Mouse (Mus musculus): ENCODE results near the gene Tex9. TPM values are rescaled to one million over a fixed set of nuclear protein-coding genes. Genes with fewer than 3 reads are reported as not detected.

Tex9 gene
- polyA plus RNA-seq, 1 experiment from 2014 or later = 7.7 TPM

GRCm38 (mm10) chr9:72531996-72532380 lies 40.0 kb upstream of the Tex9 start, which contains the start of gene Rfx7:
Gene Rfx7 (plus strand): TSS chr9:72532240.
- peak; percentile 78 for ATAC-seq
- H3K27me3 ChIP-seq (replicated peaks; ENCODE audit: control insufficient read depth, insufficient read depth, low read length) = no peaks in the 10 kb centered on the region
- H3K9ac ChIP-seq (ENCODE audit: low read depth, low read length) = peak within 1 kb of the TSS; percentile 96
- no peak for TF ChIP-seq CTCF (IDR thresholded peaks at IDR 0.05; ENCODE audit: low read depth)
- H3K4me1 ChIP-seq (replicated peaks; ENCODE audit: control insufficient read depth, insufficient read depth, low read length) = no peaks in the 10 kb centered on the region
- H3K4me2 ChIP-seq (replicated peaks; ENCODE audit: low read depth) = peak within 1 kb of the TSS; percentile 91
- WGBS = 1% methylated on average over 36 of the region's 63 CpGs
- H3K4me3 ChIP-seq (ENCODE audit: low read depth, low read length) = peak within 1 kb of the TSS; percentile 96
- H3K27ac ChIP-seq (ENCODE audit: low read depth, low read length) = peak within 1 kb of the TSS; percentile 99
- H3K36me3 ChIP-seq (ENCODE audit: control insufficient read depth, insufficient read depth) = no peaks in the 10 kb centered on the region; the same call in 1 of the 2 replicates
- no peaks in the 10 kb centered on the region for H3K9me3 ChIP-seq (ENCODE audit: control insufficient read depth)

GRCm38 (mm10) chr9:72531291-72531995 lies 39.4 kb upstream of the Tex9 start:
- TF ChIP-seq CTCF (IDR thresholded peaks at IDR 0.05; ENCODE audit: low read depth) = peak; percentile 28; the same call in 1 of the 2 replicates
- H3K27ac ChIP-seq (ENCODE audit: low read depth, low read length) = peak overlapping the region; percentile 99
- H3K4me3 ChIP-seq (ENCODE audit: low read depth, low read length) = peak overlapping the region; percentile 96
- H3K36me3 ChIP-seq (ENCODE audit: control insufficient read depth, insufficient read depth) = no peaks in the 10 kb centered on the region; the same call in 1 of the 2 replicates
- peak overlapping the region; percentile 96 for H3K9ac ChIP-seq (ENCODE audit: low read depth, low read length)
- H3K9me3 ChIP-seq (ENCODE audit: control insufficient read depth) = no peaks in the 10 kb centered on the region
- peak; percentile 71 for ATAC-seq
- no peaks in the 10 kb centered on the region for H3K4me1 ChIP-seq (replicated peaks; ENCODE audit: control insufficient read depth, insufficient read depth, low read length)
- WGBS = under 1% methylated on average over 30 of the region's 35 CpGs
- H3K4me2 ChIP-seq (replicated peaks; ENCODE audit: low read depth) = peak overlapping the region; percentile 91
- no peaks in the 10 kb centered on the region for H3K27me3 ChIP-seq (replicated peaks; ENCODE audit: control insufficient read depth, insufficient read depth, low read length)

GRCm38 (mm10) chr9:72530824-72531223 lies 38.8 kb upstream of the Tex9 start:
- peak overlapping the region; percentile 96; the same call in 1 of the 2 replicates for H3K9ac ChIP-seq (ENCODE audit: low read depth, low read length)
- peak; percentile 77 for ATAC-seq
- no peaks in the 10 kb centered on the region for H3K9me3 ChIP-seq (ENCODE audit: control insufficient read depth)
- no peaks in the 10 kb centered on the region; the same call in 1 of the 2 replicates for H3K36me3 ChIP-seq (ENCODE audit: control insufficient read depth, insufficient read depth)
- 16% methylated on average over 4 of the region's 4 CpGs for WGBS
- H3K4me3 ChIP-seq (ENCODE audit: low read depth, low read length) = peak overlapping the region; percentile 96
- H3K27ac ChIP-seq (ENCODE audit: low read depth, low read length) = peak overlapping the region; percentile 99
- H3K27me3 ChIP-seq (replicated peaks; ENCODE audit: control insufficient read depth, insufficient read depth, low read length) = no peaks in the 10 kb centered on the region
- TF ChIP-seq CTCF (IDR thresholded peaks at IDR 0.05; ENCODE audit: low read depth) = no peak
- peak overlapping the region; percentile 91 for H3K4me2 ChIP-seq (replicated peaks; ENCODE audit: low read depth)
- no peaks in the 10 kb centered on the region for H3K4me1 ChIP-seq (replicated peaks; ENCODE audit: control insufficient read depth, insufficient read depth, low read length)

GRCm38 (mm10) chr9:72530237-72530636 lies 38.2 kb upstream of the Tex9 start:
- peak; percentile 34 for ATAC-seq
- Histone ChIP-seq H3K9ac (ENCODE audit: low read depth, low read length) (no peak overlapping the region), H3K36me3 (ENCODE audit: control insufficient read depth, insufficient read depth) (no peaks in the 10 kb centered on the region; the same call in 1 of the 2 replicates), H3K9me3 (ENCODE audit: control insufficient read depth) (no peaks in the 10 kb centered on the region), H3K4me3 (ENCODE audit: low read depth, low read length) (no peak overlapping the region), H3K4me1 (replicated peaks; ENCODE audit: control insufficient read depth, insufficient read depth, low read length) (no peaks in the 10 kb centered on the region), H3K4me2 (replicated peaks; ENCODE audit: low read depth) (peak overlapping the region; percentile 91), H3K27ac (ENCODE audit: low read depth, low read length) (peak overlapping the region; percentile 99), H3K27me3 (replicated peaks; ENCODE audit: control insufficient read depth, insufficient read depth, low read length) (no peaks in the 10 kb centered on the region)
- TF ChIP-seq CTCF (IDR thresholded peaks at IDR 0.05; ENCODE audit: low read depth) = peak; percentile 100
- WGBS = under 1% methylated on average over 12 of the region's 12 CpGs

- Histone ChIP-seq H3K27me3 (replicated peaks; ENCODE audit: control insufficient read depth, insufficient read depth, low read length) (no peaks in the 10 kb centered on the region), H3K4me2 (replicated peaks; ENCODE audit: low read depth) (no peak overlapping the region), H3K4me1 (replicated peaks; ENCODE audit: control insufficient read depth, insufficient read depth, low read length) (no peaks in the 10 kb centered on the region), H3K36me3 (ENCODE audit: control insufficient read depth, insufficient read depth) (no peaks in the 10 kb centered on the region), H3K4me3 (ENCODE audit: low read depth, low read length) (no peak overlapping the region), H3K27ac (ENCODE audit: low read depth, low read length) (no peak overlapping the region), H3K9ac (ENCODE audit: low read depth, low read length) (no peak overlapping the region), H3K9me3 (ENCODE audit: control insufficient read depth) (no peaks in the 10 kb centered on the region)
- ATAC-seq = no peak
- TF ChIP-seq CTCF (IDR thresholded peaks at IDR 0.05; ENCODE audit: low read depth) = no peak
- WGBS = 90% methylated on average over 1 of the region's 1 CpGs
Observed at GRCm38 (mm10) chr9:72526091-72526490, 34.1 kb upstream of the Tex9 start.

- H3K9me3 ChIP-seq (ENCODE audit: control insufficient read depth) = no peaks in the 10 kb centered on the region
- TF ChIP-seq CTCF (IDR thresholded peaks at IDR 0.05; ENCODE audit: low read depth) = no peak
- no peak overlapping the region for H3K9ac ChIP-seq (ENCODE audit: low read depth, low read length)
- H3K4me1 ChIP-seq (replicated peaks; ENCODE audit: control insufficient read depth, insufficient read depth, low read length) = no peaks in the 10 kb centered on the region
- no peak overlapping the region for H3K4me2 ChIP-seq (replicated peaks; ENCODE audit: low read depth)
- no peak for ATAC-seq
- H3K4me3 ChIP-seq (ENCODE audit: low read depth, low read length) = no peak overlapping the region
- H3K36me3 ChIP-seq (ENCODE audit: control insufficient read depth, insufficient read depth) = no peaks in the 10 kb centered on the region
- H3K27me3 ChIP-seq (replicated peaks; ENCODE audit: control insufficient read depth, insufficient read depth, low read length) = no peaks in the 10 kb centered on the region
- no peak overlapping the region for H3K27ac ChIP-seq (ENCODE audit: low read depth, low read length)
Observed at GRCm38 (mm10) chr9:72520849-72521248, 28.8 kb upstream of the Tex9 start.

All from intestine, postnatal 0 days (tissue).